Mouse (Mus musculus) midbrain, postnatal 0 days (tissue): ENCODE data around the gene Apc2. TPM values are rescaled to one million over a fixed set of nuclear protein-coding genes. Genes with fewer than 3 reads are reported as not detected.

Experiments used
- ATAC-seq: fragments of 200-750 bp; cut with Nextera tagmentation; 2 replicates; pipeline ENCODE4 v1.8.0; 2017; ENCODE audit warnings: moderate number of reproducible peaks, mild to moderate bottlenecking, moderate TSS enrichment, moderate library complexity; ENCODE audit not compliant: low FRiP score
- DNase-seq: peaks from one replicate; pipeline ENCODE4 v3.0.0-alpha.2; 2015; ENCODE audit warnings: low spot score
- H3K27ac ChIP-seq: fragments of 300-500 bp; sonication (generic); 2 replicates; pipeline ENCODE4 v1.5.1; 2014; ENCODE audit warnings: low read depth, mild to moderate bottlenecking, low read length, mixed read lengths
- H3K27me3 ChIP-seq: fragments of 300-500 bp; sonication (generic); 2 replicates; pipeline ENCODE4 v1.6.1; 2014; ENCODE audit warnings: low read length, control low read depth, mixed read lengths; ENCODE audit not compliant: insufficient read depth
- H3K36me3 ChIP-seq: fragments of 300-500 bp; sonication (generic); 2 replicates; pipeline ENCODE4 v1.6.1; 2014; ENCODE audit warnings: low read length, control low read depth, mixed read lengths; ENCODE audit not compliant: insufficient read depth
- H3K4me1 ChIP-seq: fragments of 300-500 bp; sonication (generic); 2 replicates; pipeline ENCODE4 v1.6.1; 2014; ENCODE audit warnings: mild to moderate bottlenecking, control low read depth, antibody characterized with exemption, low read length, mixed read lengths; ENCODE audit not compliant: insufficient read depth
- H3K4me2 ChIP-seq: fragments of 300-500 bp; sonication (generic); 2 replicates; pipeline ENCODE4 v1.6.1; 2014; ENCODE audit warnings: low read depth, mild to moderate bottlenecking, low read length, mixed read lengths; ENCODE audit not compliant: poor library complexity, severe bottlenecking
- H3K4me3 ChIP-seq: fragments of 300-500 bp; sonication (generic); 2 replicates; pipeline ENCODE4 v1.5.1; 2014; ENCODE audit warnings: low read depth, mild to moderate bottlenecking, low read length, moderate library complexity
- H3K9ac ChIP-seq: fragments of 300-500 bp; sonication (generic); replicated peaks from 2 replicates; pipeline ENCODE4 v1.6.1; 2014; ENCODE audit warnings: mild to moderate bottlenecking, low read length, moderate library complexity, mixed read lengths; ENCODE audit not compliant: poor library complexity, severe bottlenecking
- H3K9me3 ChIP-seq: fragments of 300-500 bp; sonication (generic); 2 replicates; pipeline ENCODE4 v1.6.1; 2016; ENCODE audit warnings: low read length, control low read depth
- CTCF ChIP-seq: IDR thresholded peaks from 2 replicates; pipeline ENCODE4 v1.5.1; 2016; ENCODE audit warnings: antibody characterized with exemption, mild to moderate bottlenecking
- WGBS: fragments of 180-500 bp; shearing (Covaris S2); extraction: QIAGEN DNeasy Blood & Tissue Kit; methylation state at CpG from one replicate; pipeline ENCODE4 v1.1.7; 2014; 5-methylcytosine and 5-hydroxymethylcytosine counted together
- polyA plus RNA-seq: library from polyadenylated mRNA; unstranded; fragments of >200 nt; fragmentation: Nextera tagmentation; extraction: Ambion mirVana; gene quantifications from 2 replicates; pipeline ENCODE4 v1.2.1, GENCODE M21; 2015
- total RNA-seq: library from RNA; depleted of rRNA; stranded (reverse); fragments of >200 nt; gene quantifications from 2 replicates; pipeline ENCODE4 v1.2.3, GENCODE M21; 2014

The Apc2 gene
- total and polyA plus RNA-seq, 2 experiments from 2014 or later, result 110 to 370 TPM

DNA sequence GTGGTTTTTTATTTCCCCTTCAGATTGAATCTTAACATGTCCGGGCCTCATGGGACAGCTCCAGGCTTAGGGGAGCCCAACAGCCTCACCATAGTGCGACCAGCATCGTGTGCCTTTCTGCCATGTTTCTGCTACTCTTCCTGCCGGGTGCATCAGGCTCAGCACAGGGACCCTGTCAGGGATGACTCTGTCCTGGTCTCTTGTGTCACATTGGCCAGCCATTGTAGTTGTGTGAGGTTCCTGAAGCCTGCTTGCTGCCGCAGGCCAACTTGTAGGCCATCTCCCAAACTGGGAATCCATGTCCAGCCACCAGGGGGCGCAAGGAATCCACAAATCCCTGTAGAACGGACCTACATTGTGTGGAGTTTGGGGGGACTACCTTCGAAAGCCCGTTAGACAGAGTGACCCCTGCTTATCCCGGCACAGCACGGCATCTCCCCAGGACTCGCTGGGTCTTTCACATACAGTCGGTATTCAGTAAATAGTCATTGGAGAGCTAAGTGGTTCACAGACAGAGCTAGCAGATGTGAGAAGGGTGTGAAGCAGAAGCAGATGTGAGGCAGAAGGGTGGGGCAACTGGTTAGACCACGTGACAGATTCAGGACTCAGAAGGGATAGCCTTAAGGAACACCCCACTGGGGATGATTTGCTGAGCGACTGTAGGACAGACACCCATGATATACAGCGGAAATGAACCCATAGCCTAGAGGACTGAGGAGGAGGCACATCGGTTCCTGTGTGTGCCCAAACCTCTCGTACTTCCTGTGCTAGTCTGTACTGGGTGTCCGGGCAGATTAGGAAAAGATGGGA is 44.4 kb downstream of the Apc2 start:
- WGBS, result 22% methylated on average over 19 of the region's 19 CpGs
- TF ChIP-seq CTCF, result peak; percentile 95
- H3K4me1 ChIP-seq, result 0 out of 2 replicates have a peak, but pooled peaks cover 2% of the 10 kb centered on the region
- H3K9ac ChIP-seq, result no peak overlapping the region
- H3K27me3 ChIP-seq, result peaks cover 46% of the 10 kb centered on the region
- H3K36me3 ChIP-seq, result no peaks in the 10 kb centered on the region
- H3K27ac ChIP-seq, result no peak overlapping the region
- DNase-seq (peak; percentile 88), ATAC-seq (peak; percentile 36; the same call in 1 of the 2 replicates)
- no peaks in the 10 kb centered on the region for H3K9me3 ChIP-seq
- H3K4me3 ChIP-seq, result no peak overlapping the region
- H3K4me2 ChIP-seq, result no peak overlapping the region

- no peak for TF ChIP-seq CTCF
- H3K4me1 ChIP-seq, result 0 out of 2 replicates have a peak, but pooled peaks cover 2% of the 10 kb centered on the region
- H3K4me2 ChIP-seq, result no peak overlapping the region
- no peak for DNase-seq
- no peaks in the 10 kb centered on the region for H3K36me3 ChIP-seq
- 11% methylated on average over 21 of the region's 21 CpGs for WGBS
- no peaks in the 10 kb centered on the region for H3K9me3 ChIP-seq
- no peak overlapping the region for H3K4me3 ChIP-seq
- no peak for ATAC-seq
- peaks cover 55% of the 10 kb centered on the region for H3K27me3 ChIP-seq
- H3K27ac ChIP-seq, result no peak overlapping the region
- H3K9ac ChIP-seq, result no peak overlapping the region
Measured at GRCm38 (mm10) chr10:80341026-80341425, 45.2 kb downstream of the Apc2 start.

DNA sequence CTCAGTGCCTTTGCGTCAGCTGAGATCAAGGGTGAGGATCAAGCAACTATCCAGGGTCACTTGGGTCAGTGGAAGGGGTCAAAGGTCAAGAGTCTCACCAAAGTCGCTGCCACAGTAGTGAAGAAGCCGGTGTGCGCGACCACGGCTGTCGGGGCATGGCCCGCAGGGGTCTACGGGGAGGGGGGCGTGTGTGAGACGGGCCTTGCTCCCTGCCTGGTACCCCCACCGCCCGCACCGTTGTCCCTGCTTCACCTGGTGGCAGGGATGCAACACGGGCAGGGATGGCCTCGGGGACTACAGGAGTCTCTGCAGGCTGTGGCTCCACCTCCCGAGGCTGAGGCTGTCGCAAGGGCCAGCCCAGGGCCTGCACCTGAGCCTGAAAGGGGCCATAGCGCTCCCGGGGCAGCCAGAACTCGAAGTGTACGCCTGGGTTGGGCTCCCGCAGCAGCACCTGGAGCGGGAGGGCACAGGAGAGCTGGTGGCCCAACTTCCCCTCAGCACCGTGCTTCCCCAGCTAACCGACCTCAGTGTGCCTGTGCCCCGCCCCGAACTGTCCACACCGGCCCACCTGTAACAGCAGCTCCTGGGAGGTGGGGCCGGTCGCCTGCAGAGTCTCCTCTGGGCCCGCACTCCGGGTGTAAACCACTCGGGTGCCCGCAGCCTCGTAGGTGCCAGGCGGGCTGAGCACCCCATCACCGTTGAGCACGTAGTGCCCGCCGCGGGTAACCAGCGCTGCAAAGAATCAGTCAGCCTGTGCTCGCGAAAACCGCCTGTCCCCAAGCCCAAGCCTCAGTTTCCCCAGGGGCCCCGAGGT is 45.9 kb downstream of the Apc2 start:
- 2% methylated on average over 47 of the region's 47 CpGs for WGBS
- DNase-seq (no peak), ATAC-seq (no peak)
- Histone ChIP-seq H3K4me1 (0 out of 2 replicates have a peak, but pooled peaks cover 2% of the 10 kb centered on the region), H3K4me2 (peak overlapping the region; percentile 45), H3K4me3 (peak overlapping the region; percentile 25; the same call in 1 of the 2 replicates), H3K27me3 (peaks cover 55% of the 10 kb centered on the region), H3K36me3 (no peaks in the 10 kb centered on the region), H3K9ac (no peak overlapping the region), H3K27ac (no peak overlapping the region), H3K9me3 (no peaks in the 10 kb centered on the region)
- TF ChIP-seq CTCF, result no peak

- TF ChIP-seq CTCF, result no peak
- 4% methylated on average over 26 of the region's 26 CpGs for WGBS
Measured at GRCm38 (mm10) chr10:80342305-80342748, 46.5 kb downstream of the Apc2 start.

GRCm38 (mm10) chr10:80342749-80343424 is 47.1 kb downstream of the Apc2 start:
- 0 out of 2 replicates have a peak, but pooled peaks cover 2% of the 10 kb centered on the region for H3K4me1 ChIP-seq
- H3K9ac ChIP-seq, result peak overlapping the region; percentile 29; the same call in 1 of the 2 replicates
- H3K9me3 ChIP-seq, result no peaks in the 10 kb centered on the region
- H3K4me3 ChIP-seq, result peak overlapping the region; percentile 25
- H3K36me3 ChIP-seq, result no peaks in the 10 kb centered on the region
- H3K27me3 ChIP-seq, result peaks cover 63% of the 10 kb centered on the region
- peak overlapping the region; percentile 45 for H3K4me2 ChIP-seq
- no peak overlapping the region for H3K27ac ChIP-seq
- no peak for TF ChIP-seq CTCF
- 1% methylated on average over 29 of the region's 33 CpGs for WGBS
- ATAC-seq (peak; percentile 56), DNase-seq (peak; percentile 73)

More at GRCm38 (mm10) chr10:80342305-80342748, 46.5 kb downstream of the Apc2 start:
- ATAC-seq, result peak; percentile 13; the same call in 1 of the 2 replicates
- peaks cover 57% of the 10 kb centered on the region for H3K27me3 ChIP-seq
- H3K27ac ChIP-seq, result no peak overlapping the region
- 0 out of 2 replicates have a peak, but pooled peaks cover 2% of the 10 kb centered on the region for H3K4me1 ChIP-seq
- no peaks in the 10 kb centered on the region for H3K9me3 ChIP-seq
- no peaks in the 10 kb centered on the region for H3K36me3 ChIP-seq
- H3K4me2 ChIP-seq, result peak overlapping the region; percentile 45
- peak overlapping the region; percentile 25 for H3K4me3 ChIP-seq
- H3K9ac ChIP-seq, result no peak overlapping the region
- no peak for DNase-seq
